Mouse (Mus musculus) lung, postnatal 36 days (tissue): ENCODE data around the gene Il17re.
A peak's percentile ranks its signal among the peaks of the same experiment; 100 is the strongest.

ENCODE experiments used
- DNase-seq: peaks from one replicate; pipeline ENCODE4 v3.0.0; 2022; ENCODE audit warnings: mixed read lengths

Il17re gene

DNA sequence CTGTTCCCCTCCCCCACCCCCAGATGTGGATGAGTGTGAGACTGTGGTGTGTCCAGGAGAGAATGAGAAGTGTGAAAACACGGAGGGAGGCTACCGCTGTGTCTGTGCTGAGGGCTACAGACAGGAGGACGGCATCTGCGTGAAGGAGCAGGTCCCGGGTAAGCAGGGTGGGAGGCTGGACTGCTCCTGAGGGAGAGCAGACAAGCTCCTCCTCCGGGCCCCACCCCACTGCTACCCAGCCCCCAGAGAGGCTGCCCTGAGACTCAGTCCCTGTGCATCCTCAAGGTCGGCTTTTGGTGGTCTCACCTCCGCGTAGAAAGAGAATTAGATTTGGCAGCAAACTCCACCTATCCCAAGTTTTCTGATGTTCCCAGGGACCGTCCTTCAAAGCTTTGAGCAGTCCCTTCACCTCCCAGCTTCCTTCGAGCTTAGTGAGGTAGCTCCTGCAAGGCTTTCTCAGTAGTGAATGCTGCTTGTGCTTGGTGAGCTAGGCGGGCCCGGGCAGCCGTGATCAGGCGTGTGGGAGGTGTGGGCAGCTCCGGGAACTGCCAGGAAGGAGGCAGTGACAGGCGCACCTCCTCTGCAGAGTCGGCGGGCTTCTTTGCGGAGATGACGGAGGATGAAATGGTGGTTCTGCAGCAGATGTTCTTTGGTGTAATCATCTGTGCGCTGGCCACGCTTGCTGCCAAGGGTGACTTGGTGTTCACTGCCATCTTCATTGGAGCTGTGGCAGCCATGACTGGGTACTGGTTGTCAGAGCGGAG is 34.0 kb downstream of the Il17re start:
- DNase-seq, result no peak

DNA sequence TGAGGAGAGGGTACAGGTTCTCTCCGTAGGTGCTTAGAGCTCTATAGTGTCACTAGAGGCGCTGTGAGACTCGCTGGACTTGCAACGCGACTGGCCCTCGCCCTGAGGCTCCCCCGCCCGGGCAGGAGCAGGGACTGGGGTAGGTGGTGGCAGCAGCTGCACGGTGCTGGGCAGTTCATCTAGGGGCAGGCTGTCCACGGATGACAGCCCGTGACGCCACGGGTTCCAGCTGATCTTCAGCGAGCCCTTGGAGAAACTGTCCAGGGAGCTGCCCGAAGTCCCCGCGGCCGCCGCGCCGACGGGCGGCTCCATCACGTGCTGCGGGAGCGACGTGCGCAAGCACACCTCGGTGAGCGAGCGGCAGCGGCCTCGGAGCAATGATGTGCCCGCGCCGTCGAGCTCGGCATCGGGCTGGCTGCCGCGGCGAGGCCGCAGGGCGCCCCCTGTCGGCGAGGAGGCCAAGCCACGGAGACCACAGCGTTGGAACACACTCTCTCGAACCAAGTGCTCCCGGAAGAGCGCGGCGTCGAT is 36.0 kb downstream of the Il17re start:
- peak; percentile 84 for DNase-seq

DNA sequence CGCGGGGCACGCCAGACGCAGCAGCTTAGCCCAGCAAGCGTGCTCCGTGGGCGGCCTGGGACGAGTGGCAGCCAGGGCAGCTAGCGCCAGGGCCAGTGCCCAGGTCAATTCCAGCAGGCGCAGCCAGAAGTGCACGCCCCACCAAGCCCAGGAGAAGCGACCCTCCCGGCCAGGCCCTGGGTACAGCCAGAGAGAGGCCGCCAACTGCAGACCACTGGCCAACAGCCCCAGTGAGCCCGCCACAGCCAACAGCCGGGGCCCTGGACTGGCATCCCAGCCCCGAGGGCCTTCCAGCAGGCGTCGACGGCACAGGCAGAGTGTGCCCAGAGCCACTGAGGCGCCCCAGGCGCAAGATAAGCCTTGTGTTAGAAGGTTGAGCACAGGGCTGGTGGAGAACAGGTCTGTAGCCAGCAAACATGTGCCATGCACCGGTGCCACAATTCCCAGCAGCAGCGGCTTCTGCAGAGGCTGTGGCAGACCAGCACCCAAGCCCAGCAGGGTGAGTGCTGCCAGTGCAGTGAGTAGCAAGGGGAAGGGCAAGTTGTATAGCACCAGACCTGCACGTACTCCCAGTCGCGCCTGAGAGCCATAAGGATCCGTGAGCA is 36.9 kb downstream of the Il17re start:
- DNase-seq, result no peak

DNA sequence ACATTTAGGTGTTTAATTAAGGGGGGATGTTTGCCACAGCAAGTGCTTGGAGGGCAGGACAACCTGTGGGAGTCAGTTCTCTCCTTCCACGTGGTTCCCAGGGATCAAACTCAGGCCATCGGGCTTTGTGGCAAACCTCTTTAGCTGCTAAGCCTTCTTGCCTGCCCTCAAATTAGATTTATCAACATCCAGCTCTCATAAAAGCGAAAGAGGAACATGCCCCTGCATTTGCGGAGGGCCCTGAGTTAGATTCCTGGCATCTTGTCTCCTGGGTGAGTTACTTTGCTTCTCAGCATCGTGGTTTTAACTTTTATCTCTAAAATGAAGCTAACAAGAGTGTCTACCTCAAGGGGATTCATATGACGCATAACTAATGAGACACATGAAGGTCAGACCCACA is 41.1 kb downstream of the Il17re start:
- no peak for DNase-seq

DNA sequence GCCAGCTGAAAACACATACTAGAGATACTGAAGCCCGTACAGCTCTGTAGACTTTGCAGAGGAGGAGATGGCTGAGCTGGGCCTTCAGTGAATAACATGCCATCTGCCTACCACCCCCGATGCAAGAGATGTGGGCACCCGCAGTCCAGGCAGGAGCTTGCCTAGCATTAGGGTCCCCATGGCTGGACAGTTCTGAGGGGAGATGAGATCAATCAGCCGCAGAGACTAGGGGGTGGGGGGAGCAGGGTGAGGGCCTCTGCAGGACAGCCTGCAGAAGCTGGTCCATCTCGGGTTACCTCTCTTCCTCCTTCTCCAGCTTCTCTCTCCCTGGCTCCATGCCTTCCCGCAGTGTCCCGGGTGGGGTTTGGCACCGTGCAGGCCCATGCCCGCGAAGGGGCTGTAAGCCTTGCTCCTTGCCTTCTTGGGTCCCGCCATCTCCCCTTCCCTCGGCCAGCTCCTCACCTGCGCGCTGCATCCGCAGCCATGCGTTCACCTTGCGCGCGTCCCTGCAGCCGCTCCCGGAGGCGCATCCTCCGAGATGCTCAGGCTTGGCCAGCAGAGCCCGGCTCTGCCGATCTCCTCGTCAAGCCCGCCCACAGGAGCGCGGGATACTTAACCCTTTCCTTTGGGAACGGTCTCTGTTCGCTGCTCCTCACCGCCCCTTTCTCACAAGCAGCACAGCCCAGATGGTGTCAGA is 43.3 kb downstream of the Il17re start, which contains the start of gene Prrt3:
Prrt3 (minus strand) TSS at position 544 of the 697 bp plus-strand sequence.
- DNase-seq, result no peak

DNA sequence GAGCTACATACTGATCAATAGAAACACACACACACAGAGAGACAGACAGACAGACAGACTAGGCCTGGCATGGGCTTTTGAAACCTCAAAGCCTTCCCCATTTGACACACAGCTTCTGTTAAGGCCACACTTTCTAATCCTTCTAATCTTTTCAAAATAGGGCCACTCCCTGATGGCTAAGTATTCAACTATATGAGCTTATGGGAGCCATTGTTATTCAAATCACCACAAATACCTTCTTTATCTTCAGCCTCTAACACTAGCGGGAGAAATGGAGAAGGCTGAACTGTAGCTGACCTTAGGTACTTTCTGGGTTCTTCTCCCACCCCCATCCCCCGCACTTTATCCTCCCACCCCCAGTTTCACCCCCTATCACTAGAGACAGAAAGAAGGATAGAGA is 44.5 kb downstream of the Il17re start:
- DNase-seq, result no peak

DNA sequence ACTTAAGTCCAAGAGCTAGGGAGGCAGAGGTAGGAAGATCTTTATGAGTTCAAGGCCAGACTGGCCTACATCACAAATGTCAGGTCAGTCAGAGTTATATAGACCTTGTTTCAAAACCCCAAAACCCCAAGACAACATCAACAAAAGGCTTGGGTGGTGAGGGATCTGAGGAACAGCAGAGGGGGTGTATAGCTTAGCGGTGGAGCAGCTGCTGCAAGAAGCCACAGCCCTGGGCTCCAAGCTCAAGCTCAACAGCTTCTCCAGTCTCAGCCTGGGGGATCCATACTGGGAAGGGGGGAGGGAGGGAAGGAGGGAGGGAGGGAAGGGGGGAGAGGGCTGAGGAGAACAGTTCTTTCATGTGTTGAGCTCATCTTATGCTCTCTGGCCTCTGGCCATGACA is 47.4 kb downstream of the Il17re start:
- DNase-seq, result no peak

DNA sequence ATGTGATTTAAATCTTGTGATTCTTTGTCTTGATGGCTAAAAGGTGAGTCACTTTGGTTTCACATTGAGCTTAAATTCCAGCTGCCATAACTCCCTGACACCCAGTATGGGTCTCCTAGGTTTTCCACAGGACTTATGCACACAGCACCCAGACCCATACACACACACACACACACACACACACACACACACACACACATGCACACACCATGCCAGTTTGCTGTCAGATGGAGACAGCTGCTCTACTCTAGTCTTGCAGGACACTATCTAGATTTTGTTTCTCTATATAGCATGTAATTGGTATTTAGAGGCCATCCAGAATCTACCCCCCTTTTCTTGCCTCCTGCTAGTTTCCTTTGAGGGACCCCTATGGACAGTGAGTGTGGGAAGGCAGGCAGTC is 48.8 kb downstream of the Il17re start:
- no peak for DNase-seq

DNA sequence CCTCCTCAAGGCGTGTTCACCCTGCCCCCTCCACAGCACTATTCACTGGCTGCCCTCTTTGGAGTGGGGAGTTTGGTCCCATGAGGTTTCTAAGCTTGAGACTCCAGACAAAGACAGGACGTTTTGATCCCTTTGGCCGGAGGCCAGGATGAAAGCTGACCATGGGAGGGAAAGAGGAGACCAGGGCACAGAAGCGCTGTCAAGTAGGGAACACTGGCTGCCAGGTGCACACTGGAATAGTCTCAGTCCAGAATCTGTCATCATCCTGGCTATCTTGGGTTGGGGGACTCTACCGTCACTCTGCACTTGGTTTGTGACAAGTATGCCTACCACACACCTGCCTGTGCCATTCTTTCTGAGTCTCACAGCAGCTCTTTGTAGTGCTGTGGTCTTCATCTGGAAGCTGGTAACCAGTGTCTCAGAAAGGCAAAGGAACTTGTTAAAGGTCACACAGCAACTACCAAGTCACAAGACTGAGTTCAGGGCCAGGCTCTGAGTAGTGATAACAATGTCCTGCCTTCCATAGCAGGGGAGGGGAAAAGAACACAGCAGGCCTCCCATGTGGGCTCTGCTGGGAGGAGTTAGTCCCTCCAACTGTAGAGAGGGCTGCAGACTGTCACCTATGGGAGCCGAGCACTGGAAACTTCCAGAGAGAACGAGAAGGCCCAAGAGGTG is 50.1 kb downstream of the Il17re start:
- DNase-seq, result no peak

DNA sequence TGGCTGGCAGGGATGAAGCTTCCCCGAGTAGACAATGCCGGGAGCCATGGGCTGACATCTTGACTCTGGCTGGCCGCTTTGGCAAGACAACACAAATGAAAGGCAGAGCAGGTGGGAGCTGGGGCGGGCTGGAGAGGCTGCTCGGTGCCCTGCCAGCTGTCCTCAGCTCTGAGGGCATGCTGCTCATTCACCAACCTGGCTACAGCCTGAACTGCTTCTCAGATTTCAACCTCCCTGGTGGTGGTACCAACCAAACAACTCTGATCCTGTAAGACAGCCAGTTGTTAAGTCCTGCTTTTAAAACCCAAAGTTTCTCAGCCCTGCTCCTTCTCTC is 50.6 kb downstream of the Il17re start:
- no peak for DNase-seq

DNA sequence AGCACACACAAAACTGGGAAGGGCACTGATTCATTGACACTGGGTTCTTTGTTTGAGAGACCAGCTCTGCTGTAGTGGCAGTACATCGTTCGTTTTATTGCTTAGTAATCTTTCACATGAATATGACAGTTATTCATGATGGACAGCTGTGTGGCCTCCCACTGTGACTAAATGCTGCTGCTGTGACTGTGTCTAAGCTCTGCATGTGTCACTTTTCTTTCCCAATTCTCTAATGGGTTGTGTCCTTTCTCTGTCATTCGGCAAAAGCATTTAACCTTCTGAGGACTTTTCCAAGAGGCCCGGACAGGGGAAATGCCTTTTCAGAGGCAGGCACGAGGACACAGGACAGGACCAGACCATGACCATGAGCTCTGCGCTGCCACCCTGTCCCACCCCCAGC is 55.7 kb downstream of the Il17re start:
- no peak for DNase-seq

DNA sequence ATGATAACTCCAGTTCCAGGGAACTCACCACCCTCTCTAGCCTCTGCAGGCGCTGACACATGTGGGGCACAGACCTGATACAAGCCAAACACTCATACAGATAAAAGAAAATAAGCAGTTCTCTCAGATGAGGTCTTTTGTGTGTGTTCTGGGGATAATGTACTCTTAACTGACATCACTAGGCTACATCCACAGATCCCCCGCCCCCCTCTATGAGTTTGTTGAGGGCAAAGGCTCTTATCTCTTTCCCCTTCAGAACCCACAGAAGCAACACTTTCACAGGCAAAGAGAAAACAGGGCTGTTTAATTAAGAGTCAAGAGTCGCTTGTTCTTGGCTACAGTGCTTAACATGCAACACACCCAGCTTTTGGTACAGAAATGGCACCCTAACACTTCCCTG is 56.3 kb downstream of the Il17re start:
- no peak for DNase-seq

DNA sequence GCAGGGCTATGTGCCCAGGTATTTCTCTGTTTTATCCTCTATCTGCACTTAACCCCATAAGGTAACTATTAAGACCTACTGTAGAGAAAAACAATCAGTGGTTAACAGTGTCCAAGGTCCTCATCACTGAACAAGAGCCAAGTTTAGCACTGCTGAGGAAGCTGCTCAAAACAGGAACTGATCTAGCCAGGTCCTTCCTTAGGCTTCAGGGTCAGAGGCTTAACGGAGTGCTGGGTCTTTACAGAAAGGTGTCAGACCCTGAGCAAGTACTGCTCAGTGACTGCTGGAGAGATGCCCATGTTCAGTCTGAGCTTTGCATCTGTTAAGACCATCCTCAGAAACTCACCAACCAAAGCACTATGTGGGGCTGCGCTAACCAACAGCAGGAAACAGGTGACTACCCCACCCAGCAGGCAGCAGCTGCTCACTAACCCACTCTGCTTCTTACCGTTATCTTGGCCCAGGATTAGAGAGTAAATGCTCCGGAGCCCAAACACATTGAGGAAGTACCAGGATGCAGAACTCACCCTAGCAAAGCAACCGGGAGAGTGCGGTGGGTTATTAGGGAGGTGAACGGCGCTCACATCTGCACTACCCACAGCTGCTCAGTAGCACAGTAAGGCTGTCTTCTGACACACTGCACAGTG is 59.3 kb downstream of the Il17re start:
- DNase-seq, result no peak
